Mouse (Mus musculus): ENCODE data around the gene 1500009L16Rik.

- TF ChIP-seq CTCF (IDR thresholded peaks at IDR 0.05; ENCODE audit: low read depth) (no peak), EP300 (IDR thresholded peaks at IDR 0.05; ENCODE audit: low read depth) (no peak)
Measured at GRCm38 (mm10) chr10:83804021-83804420, 81.4 kb downstream of the 1500009L16Rik start.

Data from heart, postnatal 0 days (tissue).